Mouse (Mus musculus) right cerebral cortex, adult 18-20 months (tissue): ENCODE results near the gene Mpzl2.

ENCODE experiments used
- DNase-seq: peaks from one replicate; pipeline ENCODE4 v3.0.0; 2022; ENCODE audit warnings: mixed read lengths

Mpzl2 gene

DNA sequence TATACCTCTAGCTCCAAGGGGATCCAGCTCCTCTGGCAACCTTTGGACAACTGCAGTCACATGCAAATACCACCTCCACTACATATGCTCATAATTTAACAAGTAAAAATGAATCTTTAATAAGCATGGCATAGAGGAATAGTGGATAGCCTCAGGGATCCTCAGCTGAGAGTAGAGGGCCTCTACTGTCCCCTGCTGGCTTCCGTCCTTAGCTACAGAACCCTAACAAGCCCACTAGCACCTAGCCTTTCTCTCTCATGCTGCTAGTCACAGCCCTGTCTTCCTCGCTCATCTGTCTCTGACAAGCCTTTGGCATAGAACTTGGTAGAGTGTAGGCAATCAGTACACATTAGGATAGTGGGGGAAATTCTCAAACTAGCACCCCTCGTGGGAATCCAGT, 51.2 kb downstream of the Mpzl2 start:
- no peak for DNase-seq

GRCm38 (mm10) chr9:45092641-45093040, 53.0 kb downstream of the Mpzl2 start:
- no peak for DNase-seq

GRCm38 (mm10) chr9:45095149-45095937, 55.7 kb downstream of the Mpzl2 start:
- no peak for DNase-seq

DNA sequence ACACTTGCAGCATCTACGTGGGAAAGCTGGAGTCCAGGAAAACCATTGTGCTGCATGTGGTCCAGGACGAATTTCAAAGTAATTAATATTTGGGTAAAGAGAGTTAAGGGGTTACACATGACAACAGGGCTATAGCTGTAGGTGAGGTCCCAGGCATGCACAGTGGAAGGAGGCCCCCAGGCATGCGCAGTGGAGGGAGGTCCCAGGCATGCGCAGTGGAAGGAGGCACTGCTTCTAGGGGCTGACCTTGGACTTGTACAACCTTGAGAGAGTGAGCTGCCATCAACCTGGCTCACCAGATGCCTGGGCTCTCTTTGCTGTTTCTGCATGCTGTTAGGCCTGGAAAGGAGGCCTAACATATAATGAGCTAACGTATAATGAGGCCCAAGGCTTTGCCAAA, 58.3 kb downstream of the Mpzl2 start:
- DNase-seq = no peak

DNA sequence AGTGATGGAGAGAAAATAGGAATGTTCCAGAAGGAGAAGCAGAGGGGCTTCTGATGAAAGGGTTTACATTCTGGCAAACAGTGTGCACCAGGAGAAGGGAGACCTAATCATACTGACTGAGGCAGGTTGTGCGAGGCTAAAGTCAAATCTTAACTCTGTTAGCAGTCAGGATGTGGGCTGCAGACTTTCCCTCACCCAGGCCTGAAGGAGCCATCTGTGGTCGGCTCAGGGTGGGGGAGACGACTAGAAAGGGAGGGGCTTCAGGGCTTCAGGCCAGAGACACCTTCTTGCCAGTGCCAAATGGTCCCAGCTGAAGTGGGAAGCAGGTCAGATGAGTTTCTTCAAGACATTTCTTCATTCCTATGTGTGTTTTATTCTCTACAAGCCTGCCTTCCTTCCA, 58.8 kb downstream of the Mpzl2 start:
- no peak for DNase-seq

DNA sequence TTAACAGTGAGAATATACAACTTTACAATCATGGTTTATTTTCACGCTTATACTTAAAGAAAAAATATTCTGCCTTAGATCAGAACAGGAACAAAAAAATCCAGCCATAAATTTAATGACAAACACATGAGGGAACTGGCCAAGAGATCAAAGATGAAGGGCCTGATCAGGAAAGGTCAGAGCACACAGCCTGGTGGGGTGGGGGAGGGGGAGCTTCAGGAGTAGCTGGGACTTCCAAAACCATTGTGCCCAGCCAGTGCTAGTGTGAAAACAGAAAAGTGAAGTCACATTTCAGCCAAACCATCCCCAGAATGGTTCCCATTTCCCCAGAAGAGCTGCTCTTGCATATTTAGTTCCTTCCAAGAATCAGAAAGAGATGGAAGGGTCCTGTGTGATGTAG, 62.9 kb downstream of the Mpzl2 start:
- no peak for DNase-seq

- DNase-seq = no peak
These were observed 63.8 kb downstream of the Mpzl2 start for GRCm38 (mm10) chr9:45103211-45103979.
